Mouse (Mus musculus) hindbrain, postnatal 0 days (tissue): ENCODE measurements at regions not wholly inside any gene's neighbourhood (a gene's known extent, or its start where the extent isn't known, plus 50 kb on each side); places are given as distances from the start of the nearest gene placed in this dataset.

Source experiments
- ATAC-seq: fragments of 200-750 bp; cut with Nextera tagmentation; 2 replicates; pipeline ENCODE4 v1.8.0; 2017; ENCODE audit warnings: mild to moderate bottlenecking, moderate TSS enrichment, moderate library complexity
- DNase-seq: peaks from one replicate; pipeline ENCODE4 v3.0.0-alpha.2; 2015; ENCODE audit warnings: low spot score
- H3K27ac ChIP-seq: fragments of 300-500 bp; sonication (generic); 2 replicates; pipeline ENCODE4 v1.5.1; 2014; ENCODE audit warnings: mild to moderate bottlenecking
- H3K27me3 ChIP-seq: fragments of 300-500 bp; sonication (generic); 2 replicates; pipeline ENCODE4 v1.6.1; 2014; ENCODE audit warnings: low read length, mixed read lengths; ENCODE audit not compliant: insufficient read depth
- H3K36me3 ChIP-seq: fragments of 300-500 bp; sonication (generic); 2 replicates; pipeline ENCODE4 v1.6.1; 2014; ENCODE audit warnings: low read length, mixed read lengths; ENCODE audit not compliant: insufficient read depth
- H3K4me1 ChIP-seq: fragments of 300-500 bp; sonication (generic); 2 replicates; pipeline ENCODE4 v1.6.1; 2014; ENCODE audit warnings: antibody characterized with exemption, low read length, mixed read lengths; ENCODE audit not compliant: insufficient read depth
- H3K4me2 ChIP-seq: fragments of 300-500 bp; sonication (generic); 2 replicates; pipeline ENCODE4 v1.6.1; 2014; ENCODE audit warnings: low read depth, mild to moderate bottlenecking, low read length, moderate library complexity, mixed read lengths
- H3K4me3 ChIP-seq: fragments of 300-500 bp; sonication (generic); 2 replicates; pipeline ENCODE4 v1.5.1; 2014; ENCODE audit warnings: low read length
- H3K9ac ChIP-seq: fragments of 300-500 bp; sonication (generic); replicated peaks from 2 replicates; pipeline ENCODE4 v1.6.1; 2014; ENCODE audit warnings: mild to moderate bottlenecking, low read length, moderate library complexity, mixed read lengths
- H3K9me3 ChIP-seq: fragments of 300-500 bp; sonication (generic); 2 replicates; pipeline ENCODE4 v1.6.1; 2016; ENCODE audit warnings: low read length, mixed read lengths
- CTCF ChIP-seq: IDR thresholded peaks from 2 replicates; pipeline ENCODE4 v1.5.1; 2016; ENCODE audit warnings: antibody characterized with exemption, control low read depth, low read depth
- WGBS: fragments of 180-500 bp; shearing (Covaris S2); extraction: QIAGEN DNeasy Blood & Tissue Kit; methylation state at CpG from one replicate; pipeline ENCODE4 v1.1.7; 2014; 5-methylcytosine and 5-hydroxymethylcytosine counted together

GRCm38 (mm10) chr12:26610079-26610478, 141.1 kb downstream of the Cmpk2 start:
- DNase-seq (no peak), ATAC-seq (no peak)
- H3K9ac ChIP-seq: no peak overlapping the region
- no peak for TF ChIP-seq CTCF
- H3K4me2 ChIP-seq: no peak overlapping the region
- WGBS: 83% methylated on average over 3 of the region's 3 CpGs
- H3K4me3 ChIP-seq: no peak overlapping the region
- no peaks in the 10 kb centered on the region for H3K27me3 ChIP-seq
- H3K36me3 ChIP-seq: no peaks in the 10 kb centered on the region
- no peaks in the 10 kb centered on the region for H3K9me3 ChIP-seq
- H3K4me1 ChIP-seq: no peaks in the 10 kb centered on the region
- no peak overlapping the region for H3K27ac ChIP-seq

GRCm38 (mm10) chr12:26598501-26598900, 129.5 kb downstream of the Cmpk2 start:
- Histone ChIP-seq H3K27ac (no peak overlapping the region), H3K4me2 (no peak overlapping the region), H3K36me3 (no peaks in the 10 kb centered on the region), H3K4me3 (no peak overlapping the region), H3K9me3 (no peaks in the 10 kb centered on the region), H3K27me3 (no peaks in the 10 kb centered on the region), H3K4me1 (no peaks in the 10 kb centered on the region), H3K9ac (no peak overlapping the region)
- ATAC-seq (no peak), DNase-seq (no peak)
- TF ChIP-seq CTCF: no peak

DNA sequence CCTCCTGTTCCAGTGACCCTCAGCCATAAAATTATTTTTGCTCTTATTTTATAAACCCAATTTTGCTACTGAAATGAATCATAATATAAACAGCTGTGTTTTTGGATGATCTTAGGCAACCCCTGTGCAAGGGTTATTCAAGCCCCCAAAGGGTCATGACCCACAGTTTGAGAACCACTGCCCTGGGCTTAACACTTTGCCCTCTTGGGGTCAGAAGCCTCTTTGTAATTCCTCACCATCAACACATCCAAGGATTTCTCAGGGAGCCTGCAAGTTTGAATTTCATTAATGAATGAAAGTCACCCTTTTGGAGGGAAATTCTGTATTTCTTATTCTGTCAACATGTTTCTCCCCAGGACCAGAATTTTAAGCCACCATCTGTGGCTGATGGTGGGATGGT, 123.1 kb downstream of the Cmpk2 start:
- H3K27ac ChIP-seq: no peak overlapping the region
- no peaks in the 10 kb centered on the region for H3K36me3 ChIP-seq
- H3K4me3 ChIP-seq: no peak overlapping the region
- H3K4me1 ChIP-seq: no peaks in the 10 kb centered on the region
- H3K4me2 ChIP-seq: no peak overlapping the region
- H3K9ac ChIP-seq: no peak overlapping the region
- DNase-seq (no peak), ATAC-seq (no peak)
- H3K9me3 ChIP-seq: no peaks in the 10 kb centered on the region
- no peak for TF ChIP-seq CTCF
- H3K27me3 ChIP-seq: no peaks in the 10 kb centered on the region

DNA sequence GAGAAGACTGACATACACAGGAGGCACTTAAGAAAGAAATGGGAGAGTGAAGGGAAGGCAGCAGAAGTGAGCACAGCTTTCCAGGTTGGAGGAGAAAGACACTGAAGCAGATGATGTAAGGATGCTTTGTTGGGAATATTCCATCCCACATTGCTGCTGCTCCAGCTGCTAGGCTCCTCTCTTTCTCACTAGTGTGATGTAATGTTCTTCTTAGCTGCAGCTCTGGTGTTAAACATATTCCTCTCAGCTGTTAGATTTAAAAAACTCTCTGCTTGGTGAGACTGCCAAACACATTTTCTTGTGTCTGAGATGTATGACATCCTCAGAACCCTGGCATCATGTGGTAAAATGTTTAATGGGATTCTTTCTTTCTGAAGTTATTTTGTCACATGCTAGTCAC, 120.1 kb downstream of the Cmpk2 start:
- H3K36me3 ChIP-seq: no peaks in the 10 kb centered on the region
- H3K9ac ChIP-seq: no peak overlapping the region
- no peaks in the 10 kb centered on the region for H3K27me3 ChIP-seq
- ATAC-seq (no peak), DNase-seq (no peak)
- no peaks in the 10 kb centered on the region for H3K9me3 ChIP-seq
- H3K4me3 ChIP-seq: no peak overlapping the region
- no peaks in the 10 kb centered on the region for H3K4me1 ChIP-seq
- H3K4me2 ChIP-seq: no peak overlapping the region
- TF ChIP-seq CTCF: no peak
- H3K27ac ChIP-seq: no peak overlapping the region

GRCm38 (mm10) chr12:26577438-26577837, 108.4 kb downstream of the Cmpk2 start:
- DNase-seq (no peak), ATAC-seq (no peak)
- Histone ChIP-seq H3K4me3 (no peak overlapping the region), H3K4me1 (no peaks in the 10 kb centered on the region), H3K36me3 (no peaks in the 10 kb centered on the region), H3K27me3 (no peaks in the 10 kb centered on the region), H3K27ac (no peak overlapping the region), H3K9ac (no peak overlapping the region), H3K4me2 (no peak overlapping the region), H3K9me3 (no peaks in the 10 kb centered on the region)
- no peak for TF ChIP-seq CTCF
- 86% methylated on average over 6 of the region's 6 CpGs for WGBS

- Histone ChIP-seq H3K36me3 (no peaks in the 10 kb centered on the region), H3K27ac (no peak overlapping the region), H3K27me3 (no peaks in the 10 kb centered on the region), H3K9ac (no peak overlapping the region), H3K4me3 (no peak overlapping the region), H3K4me1 (no peaks in the 10 kb centered on the region), H3K4me2 (no peak overlapping the region), H3K9me3 (no peaks in the 10 kb centered on the region)
- no peak for TF ChIP-seq CTCF
- DNase-seq: no peak
- ATAC-seq: no peak
- WGBS: 84% methylated on average over 7 of the region's 7 CpGs
Measured at GRCm38 (mm10) chr12:26571602-26572001, 102.6 kb downstream of the Cmpk2 start.

DNA sequence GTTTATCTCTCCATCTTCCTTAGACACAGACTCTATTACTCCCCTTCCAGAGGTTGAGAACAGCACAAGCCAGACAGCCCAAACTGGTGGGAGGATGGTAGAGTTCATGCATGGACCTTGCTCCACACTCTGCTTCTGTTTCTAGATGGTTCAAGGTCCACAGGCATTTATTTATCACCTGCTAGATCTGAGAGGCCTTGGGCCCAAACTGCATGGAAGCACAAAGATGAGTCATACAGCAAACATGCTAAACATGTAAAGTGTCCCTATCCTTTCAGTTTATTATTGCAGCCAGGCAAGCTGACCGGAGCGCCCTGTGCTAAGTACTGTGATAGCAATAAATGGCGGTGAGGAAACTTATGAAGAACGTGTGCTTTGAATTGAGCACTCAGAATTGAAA, 98.4 kb downstream of the Cmpk2 start:
- no peak overlapping the region for H3K4me3 ChIP-seq
- no peak overlapping the region for H3K4me2 ChIP-seq
- 93% methylated on average over 4 of the region's 4 CpGs for WGBS
- H3K27ac ChIP-seq: no peak overlapping the region
- no peaks in the 10 kb centered on the region for H3K36me3 ChIP-seq
- TF ChIP-seq CTCF: no peak
- H3K27me3 ChIP-seq: no peaks in the 10 kb centered on the region
- no peak overlapping the region for H3K9ac ChIP-seq
- H3K9me3 ChIP-seq: no peaks in the 10 kb centered on the region
- no peak for DNase-seq
- H3K4me1 ChIP-seq: no peaks in the 10 kb centered on the region
- no peak for ATAC-seq
